Mouse (Mus musculus) stomach, embryonic 16.5 days (tissue): ENCODE measurements around the gene Tmem229b. TPM values are rescaled to one million over a fixed set of nuclear protein-coding genes. Genes with fewer than 3 reads are reported as not detected.

Experiments used
- polyA plus RNA-seq: library from polyadenylated mRNA; unstranded; fragments of >200 nt; fragmentation: Nextera tagmentation; extraction: Ambion mirVana; gene quantifications from 2 replicates; pipeline ENCODE4 v1.2.1, GENCODE M21; 2015

Tmem229b gene
- polyA plus RNA-seq, 1 experiment from 2014 or later: 7.6 TPM

Other genes starting within 250 kb of the Tmem229b start
- 70.4 and 72.0 TPM in 2 replicates for gene Atp6v1d, start 146.0 kb downstream of the Tmem229b start, polyA plus RNA-seq
- 199 and 200 TPM in 2 replicates for gene Eif2s1, start 145.8 kb downstream of the Tmem229b start, polyA plus RNA-seq
- gene Plek2, start 100.7 kb downstream of the Tmem229b start, polyA plus RNA-seq: 33.0 and 37.6 TPM in 2 replicates
- 5.8 and 5.9 TPM in 2 replicates for gene Plekhh1, start 21.5 kb upstream of the Tmem229b start, polyA plus RNA-seq
- 35.0 and 36.7 TPM in 2 replicates for gene Pigh, start 82.0 kb upstream of the Tmem229b start, polyA plus RNA-seq
- 1.7 and 2.0 TPM in 2 replicates for gene Arg2, start 123.2 kb upstream of the Tmem229b start, polyA plus RNA-seq
- gene Vti1b, start 165.0 kb upstream of the Tmem229b start, polyA plus RNA-seq: 105 and 111 TPM in 2 replicates
- gene Rdh11, start 184.7 kb upstream of the Tmem229b start, polyA plus RNA-seq: 30.1 and 33.4 TPM in 2 replicates
- 40.0 and 58.4 TPM in 2 replicates for gene Rdh12, start 201.3 kb upstream of the Tmem229b start, polyA plus RNA-seq